Mouse (Mus musculus) cerebellum, adult 2 months (tissue): ENCODE results near the gene Csdc2. TPM values are rescaled to one million over a fixed set of nuclear protein-coding genes. Genes with fewer than 3 reads are reported as not detected.

Experiments used
- DNase-seq, 2 experiments: peaks; one replicate each; pipeline ENCODE4 v3.0.0; 2021
- H3K27ac ChIP-seq: fragments of 200-500 bp; 2 replicates; pipeline ENCODE4 v1.5.1; 2012; ENCODE audit warnings: low read length, control low read depth, inconsistent platforms; ENCODE audit not compliant: insufficient read depth
- H3K27me3 ChIP-seq: fragments of 200-500 bp; 2 replicates; pipeline ENCODE4 v1.6.1; 2012; ENCODE audit warnings: inconsistent platforms, mild to moderate bottlenecking, low read length, moderate library complexity; ENCODE audit not compliant: control insufficient read depth, insufficient read depth
- H3K4me1 ChIP-seq: fragments of 200-500 bp; 2 replicates; pipeline ENCODE4 v1.6.1; 2011; ENCODE audit warnings: low read length; ENCODE audit not compliant: control insufficient read depth, insufficient read depth
- H3K4me3 ChIP-seq: fragments of 200-500 bp; replicated peaks from 2 replicates; pipeline ENCODE3; 2011; ENCODE audit warnings: mild to moderate bottlenecking, low read depth, low read length, control low read depth; ENCODE audit not compliant: insufficient read depth
- CTCF ChIP-seq: fragments of 200-500 bp; IDR thresholded peaks from 2 replicates; pipeline ENCODE4 v1.5.1; 2011; ENCODE audit warnings: low read depth, mild to moderate bottlenecking, control low read depth, low read length, moderate library complexity, borderline replicate concordance; ENCODE audit not compliant: insufficient read depth
- POLR2A ChIP-seq: fragments of 200-500 bp; IDR thresholded peaks from 2 replicates; pipeline ENCODE4 v1.6.1; 2011; ENCODE audit warnings: low read length, control low read depth, borderline replicate concordance; ENCODE audit not compliant: insufficient read depth
- WGBS: fragments of 180-500 bp; shearing (Covaris S2); methylation state at CpG from one replicate; pipeline ENCODE4 v1.1.7; 2018; 5-methylcytosine and 5-hydroxymethylcytosine counted together
- polyA plus RNA-seq: library from polyadenylated mRNA; depleted of rRNA; stranded (reverse); fragments of >200 nt; gene quantifications from 2 replicates; pipeline ENCODE4 v1.2.3, GENCODE M21; 2012

The Csdc2 gene
- polyA plus RNA-seq, 1 experiment: 258 TPM

DNA sequence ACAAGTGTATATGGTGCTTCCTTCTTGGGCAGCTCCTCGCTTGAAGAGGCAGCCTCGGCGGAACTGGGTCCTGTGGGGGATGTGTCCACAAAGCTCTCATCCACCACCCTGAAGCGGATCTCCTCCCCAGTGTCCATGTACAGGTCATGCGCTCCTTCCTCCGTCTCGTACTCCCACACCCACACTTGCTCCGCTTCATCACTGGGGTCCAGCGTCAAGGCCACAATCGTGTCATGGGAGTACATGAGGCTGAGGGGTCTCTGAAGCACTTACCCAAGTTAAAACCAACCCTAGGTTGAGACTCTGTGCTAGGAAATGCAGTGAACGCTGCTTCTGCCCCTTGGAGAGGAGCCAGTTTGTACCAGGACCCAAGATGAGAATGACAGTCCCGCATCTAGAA, 19.4 kb upstream of the Csdc2 start:
- Histone ChIP-seq H3K4me1 (peaks cover 40% of the 10 kb centered on the region), H3K27ac (no peak overlapping the region), H3K4me3 (no peak overlapping the region), H3K27me3 (no peaks in the 10 kb centered on the region)
- 84% methylated on average over 12 of the region's 12 CpGs for WGBS
- DNase-seq: no peak
- TF ChIP-seq CTCF (no peak), POLR2A (no peak)

GRCm38 (mm10) chr15:81917621-81918463, 18.7 kb upstream of the Csdc2 start:
- Histone ChIP-seq H3K27me3 (no peaks in the 10 kb centered on the region), H3K27ac (0 out of 2 replicates have a peak overlapping the region, but pooled peaks have one; percentile 2), H3K4me3 (no peak overlapping the region), H3K4me1 (peaks cover 45% of the 10 kb centered on the region)
- TF ChIP-seq CTCF (peak; percentile 86), POLR2A (no peak)
- peak; percentile 70 to 76 for DNase-seq
- WGBS: 44% methylated on average over 6 of the region's 6 CpGs

- Histone ChIP-seq H3K4me1 (peaks cover 45% of the 10 kb centered on the region), H3K27ac (peak overlapping the region; percentile 2; the same call in 1 of the 2 replicates), H3K4me3 (no peak overlapping the region), H3K27me3 (no peaks in the 10 kb centered on the region)
- DNase-seq: peak in 1 of 2 experiments; percentile 47
- 11% methylated on average over 5 of the region's 5 CpGs for WGBS
- TF ChIP-seq POLR2A: no peak
- TF ChIP-seq CTCF: no peak
Measured at GRCm38 (mm10) chr15:81919062-81919461, 17.5 kb upstream of the Csdc2 start.

DNA sequence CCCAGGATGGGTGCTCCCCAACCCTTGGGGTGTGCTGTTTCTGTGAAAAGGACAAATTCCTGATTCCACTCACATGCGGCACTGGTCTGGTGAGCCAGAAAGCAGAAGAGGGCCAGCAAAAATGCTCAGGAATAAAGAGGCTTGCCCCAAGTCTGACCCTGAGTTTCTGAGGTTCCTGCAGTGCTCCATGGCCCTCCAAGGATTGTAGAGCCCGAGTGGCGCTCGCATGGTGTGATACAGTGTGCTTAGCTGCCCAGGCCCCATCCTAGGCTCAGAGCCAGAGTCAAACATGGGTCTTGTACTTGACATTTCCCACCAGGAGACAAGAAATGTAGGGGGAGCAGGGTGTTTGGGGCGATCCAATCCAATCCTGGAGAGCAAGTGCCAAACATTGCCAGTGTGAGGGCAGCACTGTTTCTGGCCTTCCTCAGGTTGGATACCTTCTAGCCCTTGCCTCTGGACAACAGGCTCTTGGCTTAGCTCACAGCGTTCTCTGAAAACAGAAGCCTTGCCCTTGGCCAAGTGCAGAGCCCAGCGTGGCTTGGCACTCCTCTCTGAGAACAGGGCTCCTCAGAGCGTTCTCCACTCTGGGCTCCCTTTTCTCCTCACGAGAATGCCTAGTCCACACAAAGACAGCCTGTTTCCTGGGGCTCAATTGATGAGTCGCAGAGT, 15.9 kb upstream of the Csdc2 start:
- TF ChIP-seq CTCF (no peak), POLR2A (no peak)
- peak overlapping the region; percentile 91 for H3K27ac ChIP-seq
- 18% methylated on average over 10 of the region's 10 CpGs for WGBS
- no peak overlapping the region for H3K4me3 ChIP-seq
- peaks cover 48% of the 10 kb centered on the region for H3K4me1 ChIP-seq
- no peaks in the 10 kb centered on the region for H3K27me3 ChIP-seq
- peak; percentile 63 to 77 for DNase-seq

DNA sequence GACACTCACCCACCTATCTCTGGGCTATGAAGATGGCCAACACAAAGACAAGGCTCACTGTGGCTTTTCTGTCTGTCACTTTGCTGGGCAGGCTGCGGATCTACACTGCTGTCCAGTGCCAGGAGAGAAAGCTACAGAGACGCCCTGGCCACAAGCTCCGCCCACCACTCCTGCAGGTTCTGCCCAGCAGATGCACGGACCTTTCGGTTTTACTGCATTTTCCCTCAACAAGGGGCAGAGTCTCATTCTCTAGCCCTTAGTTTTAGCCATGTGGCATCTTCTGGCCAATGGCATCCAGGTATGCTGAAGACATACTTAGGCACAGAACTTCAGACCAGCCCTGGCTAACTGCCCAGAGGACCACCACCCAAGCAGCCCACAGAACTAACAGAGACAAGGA, 15.3 kb upstream of the Csdc2 start:
- peaks cover 48% of the 10 kb centered on the region for H3K4me1 ChIP-seq
- H3K4me3 ChIP-seq: no peak overlapping the region
- TF ChIP-seq POLR2A: no peak
- no peak for TF ChIP-seq CTCF
- 14% methylated on average over 5 of the region's 5 CpGs for WGBS
- peak in 1 of 2 experiments; percentile 47 for DNase-seq
- H3K27me3 ChIP-seq: no peaks in the 10 kb centered on the region
- peak overlapping the region; percentile 91 for H3K27ac ChIP-seq

- Histone ChIP-seq H3K4me1 (peaks cover 27% of the 10 kb centered on the region), H3K27me3 (no peaks in the 10 kb centered on the region), H3K4me3 (peak overlapping the region; percentile 55), H3K27ac (no peak overlapping the region)
- no peak for DNase-seq
- whole genome bisulfite sequencing: 84% methylated on average over 11 of the region's 11 CpGs
- TF ChIP-seq CTCF: no peak
- no peak; the same call in 1 of the 2 replicates for TF ChIP-seq POLR2A
Measured at GRCm38 (mm10) chr15:81924933-81925332, 11.6 kb upstream of the Csdc2 start.

DNA sequence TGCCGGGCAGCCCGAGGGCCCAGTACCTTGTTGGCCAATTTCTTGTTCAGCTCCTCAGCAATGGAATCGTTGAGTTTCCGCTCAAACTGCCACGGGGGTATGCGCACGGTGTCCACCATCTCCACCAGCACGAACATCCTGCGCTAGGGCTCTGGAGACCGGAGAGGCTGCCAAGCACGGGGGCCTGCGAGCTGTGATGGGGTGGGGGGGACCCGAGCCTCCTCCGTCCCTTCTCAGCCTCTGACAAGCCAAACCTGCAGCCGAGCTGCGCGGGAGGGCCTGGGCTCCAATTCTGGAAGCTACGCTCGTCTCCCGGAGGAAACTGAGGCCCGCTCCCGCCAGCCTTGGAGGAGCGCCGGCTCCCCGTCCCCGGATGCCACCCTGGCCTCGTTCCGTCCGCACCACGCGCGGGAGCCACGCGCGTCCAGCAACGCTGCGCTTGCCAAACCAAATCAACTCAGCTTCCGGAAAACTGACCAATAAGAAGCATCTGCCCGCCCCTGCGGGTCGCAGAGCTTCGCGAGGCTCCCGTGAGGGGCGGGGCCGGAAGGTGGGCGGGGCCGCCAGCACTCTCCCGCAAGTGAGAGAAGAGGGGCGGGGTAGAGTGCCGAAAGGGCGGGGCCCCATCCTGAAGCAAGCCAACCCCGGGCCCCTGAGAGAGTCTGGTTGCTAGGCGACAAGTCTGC, 10.7 kb upstream of the Csdc2 start, which contains the start of gene Polr3h:
Gene Polr3h (minus strand): TSS at position 481 of the 686 bp plus-strand sequence.
- Histone ChIP-seq H3K27ac (peak within 1 kb of the TSS; percentile 43; the same call in 1 of the 2 replicates), H3K27me3 (no peaks in the 10 kb centered on the region), H3K4me3 (peak within 1 kb of the TSS; percentile 55), H3K4me1 (peaks cover 20% of the 10 kb centered on the region)
- TF ChIP-seq CTCF (no peak), POLR2A (peak; percentile 65)
- WGBS: under 1% methylated on average over 54 of the region's 54 CpGs
- peak; percentile 90 to 93 for DNase-seq
